Comparison of ENCODE assay signal across 8 mouse cellular contexts in the genomic region with DNA sequence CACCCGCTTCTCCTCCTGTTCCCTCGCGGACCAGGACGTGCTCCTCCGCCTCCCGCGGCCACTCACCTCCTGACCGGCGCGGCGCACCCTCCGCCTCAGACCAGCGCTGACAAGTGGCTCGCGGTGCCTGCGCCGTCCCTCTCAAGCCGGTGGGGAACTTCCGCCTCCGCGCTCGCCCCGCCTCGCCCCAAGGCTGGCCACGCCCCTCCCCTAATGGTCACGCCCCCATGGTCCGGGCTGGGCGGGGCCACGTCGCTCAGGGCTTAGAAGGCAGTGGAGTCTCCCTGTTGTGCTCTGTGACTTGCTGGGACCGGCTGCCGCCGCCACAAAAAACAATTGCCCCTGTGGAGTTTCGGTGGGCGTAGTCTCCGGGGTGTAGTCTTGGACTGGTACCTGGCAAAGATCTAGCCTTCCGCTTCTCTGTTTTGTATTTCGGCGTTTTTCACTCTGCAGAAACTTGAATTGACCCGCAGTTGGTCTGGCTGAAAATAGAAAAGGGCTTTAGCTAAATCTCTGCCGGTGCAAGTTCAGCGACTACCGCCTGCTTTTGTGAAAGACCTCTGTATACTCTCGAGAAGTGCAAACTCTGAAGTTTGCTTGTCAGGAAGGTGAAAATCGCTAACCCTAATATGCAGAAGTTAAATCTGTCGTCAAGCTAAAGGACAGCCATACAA. TPM values are rescaled to one million over a fixed set of nuclear protein-coding genes. Genes with fewer than 3 reads are reported as not detected.
DNase-seq lines count a peak whose midpoint lies in the region; ATAC-seq lines count a peak whose summit lies in the region.

A gene (minus strand): TSS at position 177 of the 674 bp plus-strand sequence.

- H3K9me3 ChIP-seq in heart, embryonic 13.5 days = no peaks in the 10 kb centered on the region
- H3K9me3 ChIP-seq in liver, embryonic 13.5 days (replicated peaks) = no peaks in the 10 kb centered on the region
- H3K9me3 ChIP-seq in stomach, embryonic 16.5 days (replicated peaks; ENCODE audit: control insufficient read depth, low read length) = no peaks in the 10 kb centered on the region

- peak; percentile 98 for ATAC-seq in erythroid progenitor cell, adult 5-6 weeks (replicated peaks; ENCODE audit: low FRiP score, poor library complexity, severe bottlenecking)
- ATAC-seq in heart, embryonic 13.5 days (ENCODE audit: extremely low read depth, insufficient number of reproducible peaks, low FRiP score, low TSS enrichment) = peak; percentile 99
- peak; percentile 95 for ATAC-seq in liver, embryonic 13.5 days (ENCODE audit: low read depth)
- ATAC-seq in stomach, embryonic 16.5 days (ENCODE audit: insufficient read depth, low FRiP score) = peak; percentile 99

- peak within 1 kb of the TSS; percentile 97 for H3K27ac ChIP-seq in heart, embryonic 13.5 days (replicated peaks)
- peak within 1 kb of the TSS; percentile 88 for H3K27ac ChIP-seq in liver, embryonic 13.5 days
- peak within 1 kb of the TSS; percentile 94 for H3K27ac ChIP-seq in stomach, embryonic 16.5 days (ENCODE audit: low read length)

- peak within 1 kb of the TSS; percentile 89 for H3K4me3 ChIP-seq in heart, embryonic 13.5 days
- peak within 1 kb of the TSS; percentile 82 for H3K4me3 ChIP-seq in liver, embryonic 13.5 days (replicated peaks)
- H3K4me3 ChIP-seq in stomach, embryonic 16.5 days (replicated peaks; ENCODE audit: low read length) = peak within 1 kb of the TSS; percentile 80

- peaks cover 32% of the 10 kb centered on the region for H3K4me1 ChIP-seq in heart, embryonic 13.5 days
- H3K4me1 ChIP-seq in liver, embryonic 13.5 days (replicated peaks) = peaks cover 16% of the 10 kb centered on the region
- H3K4me1 ChIP-seq in stomach, embryonic 16.5 days (ENCODE audit: control insufficient read depth, insufficient read depth, low read length) = no peaks in the 10 kb centered on the region

- WGBS in heart, embryonic 13.5 days = 0% methylated on average over 46 of the region's 46 CpGs
- 1% methylated on average over 42 of the region's 46 CpGs for WGBS in liver, embryonic 13.5 days (ENCODE audit: insufficient replicate concordance)
- WGBS in stomach, embryonic 16.5 days = under 1% methylated on average over 46 of the region's 46 CpGs

- peaks cover 10% of the 10 kb centered on the region for H3K36me3 ChIP-seq in heart, embryonic 13.5 days
- 0 out of 2 replicates have a peak, but pooled peaks cover 4% of the 10 kb centered on the region for H3K36me3 ChIP-seq in liver, embryonic 13.5 days
- no peaks in the 10 kb centered on the region for H3K36me3 ChIP-seq in stomach, embryonic 16.5 days (ENCODE audit: control insufficient read depth, insufficient read depth, low read length)

- H3K9ac ChIP-seq in heart, embryonic 13.5 days = peak within 1 kb of the TSS; percentile 97
- peak within 1 kb of the TSS; percentile 87 for H3K9ac ChIP-seq in liver, embryonic 13.5 days
- peak within 1 kb of the TSS; percentile 90 for H3K9ac ChIP-seq in stomach, embryonic 16.5 days (ENCODE audit: low read length)

- peak; percentile 93 for DNase-seq in CD4-positive helper T cell, adult 2 months (ENCODE audit: low read depth, low spot score)
- DNase-seq in brain, embryonic 18.5 days (ENCODE audit: low read depth, low spot score) = peak; percentile 43
- DNase-seq in kidney, postnatal 14 days = peak; percentile 98
- DNase-seq in liver, embryonic 13.5 days = peak; percentile 91
- peak; percentile 96 for DNase-seq in neural tube, embryonic 10.5 days (ENCODE audit: extremely low spot score, low spot score)

- no peaks in the 10 kb centered on the region for H3K27me3 ChIP-seq in heart, embryonic 13.5 days (replicated peaks)
- H3K27me3 ChIP-seq in liver, embryonic 13.5 days = no peaks in the 10 kb centered on the region
- H3K27me3 ChIP-seq in stomach, embryonic 16.5 days (ENCODE audit: control insufficient read depth, insufficient read depth, low read length) = no peaks in the 10 kb centered on the region

- H3K4me2 ChIP-seq in heart, embryonic 13.5 days = peak within 1 kb of the TSS; percentile 68
- H3K4me2 ChIP-seq in liver, embryonic 13.5 days = peak within 1 kb of the TSS; percentile 95
- H3K4me2 ChIP-seq in stomach, embryonic 16.5 days (ENCODE audit: low read depth, low read length) = peak within 1 kb of the TSS; percentile 65

RNA-seq across cellular contexts. Expression of the gene that starts here (rescaled TPM):
- 3.6 and 22.6 TPM in 2 replicates for total RNA-seq in erythroid progenitor cell, adult 5-6 weeks (2015; ENCODE audit: low replicate concordance)
- 5.5 and 6.5 TPM in 2 replicates for total RNA-seq in erythroid progenitor cell, adult 5-6 weeks (2017; ENCODE audit: low replicate concordance)
- polyA plus RNA-seq in heart, embryonic 13.5 days (2015; fragmentation: Nextera tagmentation; extraction: Ambion mirVana) = 169 and 191 TPM in 2 replicates
- polyA plus RNA-seq in liver, embryonic 13.5 days (2015; fragmentation: Nextera tagmentation; extraction: Ambion mirVana) = 11.0 and 12.4 TPM in 2 replicates
- 54.9 and 64.2 TPM in 2 replicates for polyA plus RNA-seq in stomach, embryonic 16.5 days (2015; fragmentation: Nextera tagmentation; extraction: Ambion mirVana)

Comparison
In these comparisons a context has a peak if more than half of its experiments do, and no peak if none do; other contexts are left out.
1. Peak in every context shown above with its lines: DNase-seq, ATAC-seq, H3K4me3 ChIP-seq and H3K27ac ChIP-seq.
2. DNase-seq: peak in every context shown above with its lines; median percentile 98 in kidney, postnatal 14 days; 96 in neural tube, embryonic 10.5 days; 93 in CD4-positive helper T cell, adult 2 months; 91 in liver, embryonic 13.5 days; 43 in brain, embryonic 18.5 days.